Mouse (Mus musculus): ENCODE results near the gene Prdm16. TPM values are rescaled to one million over a fixed set of nuclear protein-coding genes. Genes with fewer than 3 reads are reported as not detected.

Gene Prdm16
- polyA plus RNA-seq, 1 experiment from 2014 or later, result 2.2 TPM

- H3K36me3 ChIP-seq (replicated peaks; ENCODE audit: insufficient read depth, low read length), result no peaks in the 10 kb centered on the region
- H3K27me3 ChIP-seq (ENCODE audit: insufficient read depth, low read length), result no peaks in the 10 kb centered on the region
- 67% methylated on average over 10 of the region's 10 CpGs for WGBS (ENCODE audit: insufficient replicate concordance)
- H3K27ac ChIP-seq (ENCODE audit: low read depth), result no peak overlapping the region
- TF ChIP-seq CTCF (IDR thresholded peaks at IDR 0.05; ENCODE audit: low read depth), result no peak
- TF ChIP-seq EP300 (IDR thresholded peaks at IDR 0.05; ENCODE audit: low read depth), result no peak
- DNase-seq (no peak), ATAC-seq (no peak)
- no peaks in the 10 kb centered on the region for H3K4me1 ChIP-seq (ENCODE audit: insufficient read depth)
- no peak overlapping the region for H3K4me2 ChIP-seq (ENCODE audit: low read depth, low read length)
- H3K4me3 ChIP-seq (ENCODE audit: low read depth, low read length), result no peak overlapping the region
- no peaks in the 10 kb centered on the region for H3K9me3 ChIP-seq (ENCODE audit: low read length)
- H3K9ac ChIP-seq (replicated peaks), result no peak overlapping the region
These were observed 36.7 kb downstream of the Prdm16 start for GRCm38 (mm10) chr4:154599977-154600376.

DNA sequence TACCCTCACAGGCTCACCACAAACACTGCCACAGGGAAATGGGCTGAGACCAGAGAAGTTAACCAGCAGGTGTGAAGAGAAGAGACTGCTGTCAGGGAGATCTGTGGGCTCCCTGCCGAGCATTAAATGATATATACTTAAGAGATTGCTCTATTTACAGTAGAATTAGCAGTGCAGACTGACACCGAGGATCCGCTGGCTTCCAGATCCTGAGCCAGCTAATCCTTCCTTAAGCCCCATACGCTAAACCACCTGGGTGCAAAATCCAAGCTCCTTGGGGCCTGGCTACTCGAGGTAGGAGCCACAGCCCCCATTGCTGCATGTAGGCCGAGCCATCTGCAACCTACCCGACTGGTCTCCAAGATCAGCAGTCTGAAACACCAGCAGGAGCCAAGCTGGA, 38.3 kb downstream of the Prdm16 start:
- Histone ChIP-seq H3K27me3 (ENCODE audit: insufficient read depth, low read length) (no peaks in the 10 kb centered on the region), H3K36me3 (replicated peaks; ENCODE audit: insufficient read depth, low read length) (no peaks in the 10 kb centered on the region), H3K4me3 (ENCODE audit: low read depth, low read length) (no peak overlapping the region), H3K27ac (ENCODE audit: low read depth) (no peak overlapping the region), H3K9ac (replicated peaks) (no peak overlapping the region), H3K4me1 (ENCODE audit: insufficient read depth) (0 out of 2 replicates have a peak, but pooled peaks cover 2% of the 10 kb centered on the region), H3K9me3 (ENCODE audit: low read length) (no peaks in the 10 kb centered on the region), H3K4me2 (ENCODE audit: low read depth, low read length) (no peak overlapping the region)
- WGBS (ENCODE audit: insufficient replicate concordance), result 68% methylated on average over 7 of the region's 7 CpGs
- ATAC-seq, result no peak
- DNase-seq, result no peak
- TF ChIP-seq CTCF (IDR thresholded peaks at IDR 0.05; ENCODE audit: low read depth) (no peak), EP300 (IDR thresholded peaks at IDR 0.05; ENCODE audit: low read depth) (no peak)

- ATAC-seq (no peak), DNase-seq (no peak)
- peaks cover 11% of the 10 kb centered on the region for H3K4me1 ChIP-seq (ENCODE audit: insufficient read depth)
- no peak for TF ChIP-seq CTCF (IDR thresholded peaks at IDR 0.05; ENCODE audit: low read depth)
- no peak for TF ChIP-seq EP300 (IDR thresholded peaks at IDR 0.05; ENCODE audit: low read depth)
- H3K4me3 ChIP-seq (ENCODE audit: low read depth, low read length), result no peak overlapping the region
- H3K27me3 ChIP-seq (ENCODE audit: insufficient read depth, low read length), result no peaks in the 10 kb centered on the region
- no peak overlapping the region for H3K27ac ChIP-seq (ENCODE audit: low read depth)
- H3K9ac ChIP-seq (replicated peaks), result no peak overlapping the region
- WGBS (ENCODE audit: insufficient replicate concordance), result 52% methylated on average over 4 of the region's 4 CpGs
- H3K9me3 ChIP-seq (ENCODE audit: low read length), result no peaks in the 10 kb centered on the region
- H3K4me2 ChIP-seq (ENCODE audit: low read depth, low read length), result no peak overlapping the region
- H3K36me3 ChIP-seq (replicated peaks; ENCODE audit: insufficient read depth, low read length), result no peaks in the 10 kb centered on the region
These were observed 39.9 kb downstream of the Prdm16 start for GRCm38 (mm10) chr4:154596805-154597204.

DNA sequence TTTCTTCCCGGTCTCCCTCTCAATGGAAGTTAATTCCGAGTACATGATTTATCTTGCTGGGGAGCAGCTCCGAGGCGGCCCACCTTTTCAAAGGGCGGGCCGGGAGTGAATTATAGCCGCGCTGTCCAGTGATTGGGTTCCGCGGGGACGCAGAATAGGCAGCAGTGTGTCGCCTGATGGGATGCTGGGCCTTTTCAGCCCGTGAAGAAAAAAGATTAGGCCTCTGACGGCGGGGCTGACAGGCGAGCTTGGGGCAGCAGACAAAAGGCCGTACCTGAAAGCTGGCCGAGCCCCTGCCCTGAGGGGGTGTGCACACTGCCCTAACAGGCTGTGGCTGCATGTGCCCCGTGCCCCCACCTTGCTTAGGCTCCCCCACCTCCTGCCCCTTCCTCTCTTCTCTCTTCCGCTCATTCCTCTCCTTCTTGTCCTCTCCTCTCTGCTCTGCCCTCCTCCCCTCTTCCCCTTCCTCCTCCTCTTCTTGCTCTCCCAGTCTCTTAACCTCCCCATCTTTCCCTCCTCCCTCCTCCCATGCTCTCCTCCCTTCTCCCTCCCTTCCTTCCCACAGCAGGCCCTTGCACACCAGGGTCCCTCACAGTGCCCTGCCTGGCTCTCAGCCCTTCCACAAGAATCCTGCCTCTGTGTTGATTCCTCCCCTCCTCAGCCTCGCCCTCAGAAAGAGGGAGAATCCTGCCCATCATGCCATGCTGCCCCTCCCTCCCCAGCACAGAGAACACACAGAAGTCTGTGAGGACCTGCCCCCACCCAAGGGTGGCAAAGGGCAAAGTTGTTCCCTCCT, 41.7 kb downstream of the Prdm16 start:
- Histone ChIP-seq H3K4me3 (ENCODE audit: low read depth, low read length) (no peak overlapping the region), H3K27ac (ENCODE audit: low read depth) (no peak overlapping the region), H3K4me1 (ENCODE audit: insufficient read depth) (peaks cover 12% of the 10 kb centered on the region), H3K36me3 (replicated peaks; ENCODE audit: insufficient read depth, low read length) (no peaks in the 10 kb centered on the region), H3K4me2 (ENCODE audit: low read depth, low read length) (no peak overlapping the region), H3K9me3 (ENCODE audit: low read length) (no peaks in the 10 kb centered on the region), H3K27me3 (ENCODE audit: insufficient read depth, low read length) (no peaks in the 10 kb centered on the region), H3K9ac (replicated peaks) (no peak overlapping the region)
- ATAC-seq, result no peak
- no peak for DNase-seq
- no peak for TF ChIP-seq EP300 (IDR thresholded peaks at IDR 0.05; ENCODE audit: low read depth)
- no peak for TF ChIP-seq CTCF (IDR thresholded peaks at IDR 0.05; ENCODE audit: low read depth)
- 57% methylated on average over 21 of the region's 21 CpGs for WGBS (ENCODE audit: insufficient replicate concordance)

GRCm38 (mm10) chr4:154594116-154594760, 42.4 kb downstream of the Prdm16 start:
- WGBS (ENCODE audit: insufficient replicate concordance), result 69% methylated on average over 17 of the region's 17 CpGs
- Histone ChIP-seq H3K4me3 (ENCODE audit: low read depth, low read length) (no peak overlapping the region), H3K27ac (ENCODE audit: low read depth) (no peak overlapping the region)

GRCm38 (mm10) chr4:154592562-154592961, 44.1 kb downstream of the Prdm16 start:
- 63% methylated on average over 13 of the region's 13 CpGs for whole genome bisulfite sequencing (ENCODE audit: insufficient replicate concordance)
- DNase-seq (peak; percentile 78), ATAC-seq (peak; percentile 94)
- no peak overlapping the region for H3K9ac ChIP-seq (replicated peaks)
- H3K4me1 ChIP-seq (ENCODE audit: insufficient read depth), result peaks cover 12% of the 10 kb centered on the region
- H3K4me3 ChIP-seq (ENCODE audit: low read depth, low read length), result no peak overlapping the region
- peak overlapping the region; percentile 60 for H3K27ac ChIP-seq (ENCODE audit: low read depth)
- H3K4me2 ChIP-seq (ENCODE audit: low read depth, low read length), result 0 out of 2 replicates have a peak overlapping the region, but pooled peaks have one; percentile 2
- no peaks in the 10 kb centered on the region for H3K36me3 ChIP-seq (replicated peaks; ENCODE audit: insufficient read depth, low read length)
- TF ChIP-seq EP300 (IDR thresholded peaks at IDR 0.05; ENCODE audit: low read depth) (no peak), CTCF (IDR thresholded peaks at IDR 0.05; ENCODE audit: low read depth) (no peak)
- no peaks in the 10 kb centered on the region for H3K27me3 ChIP-seq (ENCODE audit: insufficient read depth, low read length)
- H3K9me3 ChIP-seq (ENCODE audit: low read length), result no peaks in the 10 kb centered on the region

More at GRCm38 (mm10) chr4:154594116-154594760, 42.4 kb downstream of the Prdm16 start:
- no peak overlapping the region for H3K9ac ChIP-seq (replicated peaks)
- H3K36me3 ChIP-seq (replicated peaks; ENCODE audit: insufficient read depth, low read length), result no peaks in the 10 kb centered on the region
- no peak for DNase-seq
- no peak overlapping the region for H3K4me2 ChIP-seq (ENCODE audit: low read depth, low read length)
- peaks cover 12% of the 10 kb centered on the region for H3K4me1 ChIP-seq (ENCODE audit: insufficient read depth)
- no peaks in the 10 kb centered on the region for H3K27me3 ChIP-seq (ENCODE audit: insufficient read depth, low read length)
- TF ChIP-seq EP300 (IDR thresholded peaks at IDR 0.05; ENCODE audit: low read depth), result no peak
- no peak for TF ChIP-seq CTCF (IDR thresholded peaks at IDR 0.05; ENCODE audit: low read depth)
- H3K9me3 ChIP-seq (ENCODE audit: low read length), result no peaks in the 10 kb centered on the region
- no peak for ATAC-seq

All from liver, postnatal 0 days (tissue).